Mouse (Mus musculus): ENCODE data around the gene Olfr1348.

Olfr1348 gene

DNA sequence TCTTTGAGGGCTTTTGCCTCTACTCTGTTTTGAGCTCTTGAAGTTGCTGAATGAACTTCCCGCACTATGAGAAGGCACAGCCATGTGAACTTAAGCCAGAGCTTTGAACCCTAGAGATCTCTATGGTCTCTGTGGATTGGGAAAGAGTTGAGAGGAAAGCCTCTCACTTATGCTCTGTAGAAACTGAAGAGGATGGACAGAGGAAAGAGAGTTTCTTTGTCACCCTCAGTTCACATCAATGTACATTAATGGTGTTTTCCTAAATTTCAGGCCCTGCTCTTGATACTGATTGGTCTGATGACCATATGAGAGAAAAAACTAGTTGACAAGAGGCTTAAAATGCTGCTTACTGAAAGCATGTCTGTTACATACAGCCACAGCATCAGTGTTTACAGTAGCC is at the start of gene Olfr1348:
TSS of gene Olfr1348 (minus strand) at position 101 of the 400 bp plus-strand sequence.
- DNase-seq = no peak

DNA sequence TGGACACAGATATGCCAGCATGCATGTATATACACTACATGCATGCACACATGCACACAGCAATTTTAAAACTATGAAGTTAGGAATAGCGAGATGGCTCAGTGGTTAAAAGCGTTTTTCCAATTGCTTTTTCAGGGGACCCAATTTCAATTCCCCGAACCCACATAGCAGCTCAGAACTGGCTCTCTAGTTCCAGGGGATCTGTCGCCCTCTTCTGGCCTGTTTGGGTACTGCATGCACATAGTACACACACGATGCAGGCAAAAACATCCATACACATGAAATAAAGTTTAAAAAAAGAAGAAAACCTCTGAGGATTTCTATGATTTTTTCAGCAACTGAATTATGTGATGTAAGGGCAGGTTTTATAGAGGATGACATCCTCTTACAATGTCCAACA is 17.6 kb upstream of the Olfr1348 start:
- DNase-seq = peak; percentile 1 to 61

DNA sequence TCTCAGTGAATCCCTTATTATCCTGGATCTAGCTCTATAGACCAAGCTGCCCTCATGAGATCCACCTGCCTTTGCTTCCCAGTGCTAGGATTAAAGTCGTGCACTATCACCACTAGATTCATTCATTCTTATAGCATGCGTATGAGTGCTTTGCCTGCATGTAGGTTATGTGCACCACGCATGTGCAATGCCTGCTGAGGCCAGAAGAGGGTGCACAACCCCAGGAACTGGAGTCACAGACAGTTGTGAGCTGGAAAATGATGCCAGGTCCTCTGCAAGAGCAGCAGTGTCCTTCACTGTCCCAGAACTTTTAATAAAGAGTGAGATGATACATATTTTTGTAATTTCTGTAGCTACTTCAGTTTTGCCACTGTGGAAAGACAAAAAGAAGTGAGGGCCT is 16.5 kb upstream of the Olfr1348 start:
- DNase-seq = no peak

DNA sequence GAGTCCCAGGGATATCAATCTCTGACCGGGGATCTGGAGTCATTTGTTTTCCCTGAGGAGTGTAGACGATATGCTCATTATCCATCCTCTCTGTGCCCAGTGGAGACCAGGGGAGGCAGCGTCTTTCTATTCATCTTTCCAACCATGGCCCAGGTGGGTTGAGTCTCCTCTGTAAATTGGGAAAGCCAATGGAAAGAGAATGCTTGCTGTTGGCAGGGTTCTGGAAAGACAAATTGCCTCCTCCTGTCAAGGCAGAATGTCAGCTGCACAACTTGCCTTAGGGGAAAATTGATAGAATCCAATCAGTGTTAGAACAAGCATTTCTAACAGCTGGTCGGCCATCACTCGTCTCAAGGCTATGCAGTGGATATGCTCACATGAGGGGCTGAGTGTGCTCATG is 14.3 kb upstream of the Olfr1348 start, which contains the start of gene Olfr1349:
TSS of gene Olfr1349 (minus strand) at position 101 of the 400 bp plus-strand sequence.
- DNase-seq = no peak

DNA sequence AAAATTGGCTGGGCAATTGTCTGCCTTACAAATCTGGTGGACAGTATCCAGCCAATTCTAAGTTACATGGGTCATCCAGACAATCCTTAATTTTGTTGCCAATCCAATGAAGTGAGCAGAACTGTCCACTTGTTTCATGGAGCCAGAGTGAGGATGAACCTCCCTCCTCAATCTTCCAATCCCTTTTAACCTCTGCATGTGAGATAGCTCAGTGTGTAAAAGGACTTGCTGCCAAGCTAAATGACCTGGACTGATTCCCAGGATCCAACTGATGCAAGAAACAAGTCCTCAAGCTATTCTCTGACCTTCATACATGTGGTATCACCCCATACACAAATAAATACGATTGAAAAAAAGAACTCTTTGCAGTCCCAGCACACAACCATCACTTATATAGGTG is 13.1 kb upstream of the Olfr1348 start:
- no peak for DNase-seq

DNA sequence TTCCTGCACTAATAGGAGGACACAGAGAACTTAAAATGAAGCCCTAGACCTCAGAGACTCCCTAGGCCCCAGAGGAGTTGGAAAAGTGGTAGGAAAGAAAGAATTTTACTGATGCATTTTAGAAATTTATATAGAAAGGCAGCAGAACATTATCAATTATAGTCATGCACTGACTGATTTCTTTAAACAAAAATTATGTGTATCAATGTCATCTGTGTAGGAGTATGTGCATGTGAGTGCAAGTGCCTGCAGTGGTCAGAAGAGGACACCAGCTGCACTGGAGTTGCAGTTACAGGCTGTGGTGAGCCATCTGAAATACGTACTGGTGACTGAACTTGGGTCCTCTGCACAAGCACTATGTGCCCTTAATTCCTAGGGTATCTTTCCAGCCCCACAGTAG is 8.9 kb downstream of the Olfr1348 start, which contains the start of gene Olfr1347:
TSS of gene Olfr1347 (minus strand) at position 101 of the 400 bp plus-strand sequence.
- DNase-seq = no peak

DNA sequence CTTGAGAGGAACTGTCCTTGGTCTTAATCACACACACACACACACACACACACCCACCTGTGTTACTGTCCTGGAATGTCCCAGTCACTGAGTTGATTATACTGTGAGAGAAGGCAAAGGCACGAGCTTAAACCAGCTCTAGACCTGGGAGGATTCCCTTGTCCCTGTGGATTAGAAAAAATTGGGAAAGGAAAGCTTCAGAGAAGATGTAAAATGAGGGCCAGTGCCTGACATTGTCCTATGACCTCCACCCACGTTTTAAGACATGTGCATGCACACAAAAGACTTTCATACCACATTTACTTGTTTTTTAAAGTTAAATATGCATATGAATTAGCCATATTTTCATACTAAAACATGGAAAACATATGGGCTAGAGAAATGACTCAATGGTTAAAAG is 21.7 kb downstream of the Olfr1348 start, which contains the start of gene Olfr5:
TSS of gene Olfr5 (minus strand) at position 101 of the 400 bp plus-strand sequence.
- DNase-seq = no peak

DNA sequence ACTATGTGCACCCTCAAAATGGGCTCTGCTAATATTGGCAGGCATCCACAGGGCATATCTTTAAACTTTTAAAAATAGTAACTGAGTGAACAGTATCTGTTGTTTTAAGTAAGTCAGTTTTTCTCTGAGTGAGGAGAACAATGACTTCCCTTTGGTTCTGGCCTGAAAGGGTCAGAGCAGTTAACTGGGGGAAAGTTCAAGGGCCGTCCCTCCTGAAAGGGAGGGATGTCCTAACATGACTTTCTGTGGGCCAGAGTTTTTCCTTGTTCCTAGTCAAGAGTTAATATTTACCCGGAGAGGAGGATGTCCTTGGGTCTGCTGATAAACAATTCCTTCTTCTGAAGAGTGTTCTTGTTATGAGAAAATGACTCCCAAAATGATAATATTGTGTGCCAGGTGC is 30.9 kb downstream of the Olfr1348 start:
- DNase-seq = peak; percentile 69

DNA sequence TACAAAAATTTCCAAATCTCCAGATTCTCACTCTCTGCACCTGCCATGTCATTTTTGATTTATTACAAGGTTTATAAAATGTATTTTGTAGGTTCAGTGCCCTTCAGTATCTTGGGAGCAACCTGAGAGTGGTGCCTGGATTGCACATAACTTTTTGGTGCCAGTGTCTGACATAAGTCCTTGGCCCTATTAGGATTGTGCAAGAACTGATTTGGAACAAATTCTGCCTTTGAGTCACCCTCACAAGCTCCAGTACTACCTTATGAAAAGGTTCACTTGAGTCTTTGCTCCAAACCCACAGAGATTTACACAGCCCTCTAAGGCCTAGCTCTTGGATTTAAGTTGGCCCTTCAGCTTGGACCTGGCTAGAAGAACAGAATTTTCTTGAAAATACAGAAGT is 41.6 kb downstream of the Olfr1348 start, which contains the start of gene Olfr1346:
TSS of gene Olfr1346 (plus strand) at position 151 of the 400 bp plus-strand sequence.
- DNase-seq = no peak

DNA sequence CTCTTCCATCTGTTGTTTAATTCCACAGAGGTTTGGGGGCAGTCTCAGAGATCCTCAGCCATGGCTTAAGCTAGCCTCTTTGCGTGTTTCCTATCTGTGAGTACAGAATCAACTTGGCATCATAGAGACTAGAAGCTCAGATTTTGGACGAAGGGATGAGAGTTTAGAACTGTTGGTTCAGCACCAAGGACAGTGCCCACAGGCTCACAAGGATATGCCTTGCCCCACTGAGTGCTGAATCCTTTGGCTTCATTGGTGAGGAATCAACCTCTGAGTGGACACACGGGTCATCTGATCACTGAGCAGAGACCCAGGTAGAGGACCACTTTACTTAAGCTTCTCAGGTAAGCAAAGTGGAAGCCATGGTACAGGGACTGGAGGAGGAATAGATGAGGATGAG is 52.1 kb downstream of the Olfr1348 start:
- DNase-seq = peak in 1 of 2 experiments; percentile 24

DNA sequence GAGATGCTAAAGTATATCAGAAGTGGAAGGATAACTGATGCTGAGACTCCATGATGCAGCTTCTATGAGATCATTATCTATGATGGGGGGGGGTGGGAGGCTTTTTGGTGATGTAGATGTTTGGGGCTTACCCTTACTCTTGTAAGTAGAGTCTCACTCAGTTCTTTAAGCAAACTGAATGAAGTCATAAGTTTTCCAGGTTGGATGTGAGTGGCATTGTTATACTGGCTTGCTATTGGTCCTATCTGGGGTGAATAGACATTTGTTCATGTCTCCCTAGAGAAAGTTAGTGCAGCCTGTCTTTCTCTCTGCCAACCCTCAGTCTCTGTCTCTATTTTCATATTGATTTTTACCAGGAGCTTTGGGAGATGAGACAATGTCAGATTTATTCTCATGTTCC is 52.7 kb downstream of the Olfr1348 start, which contains the start of gene Olfr1336:
TSS of gene Olfr1336 (plus strand) at position 301 of the 400 bp plus-strand sequence.
- DNase-seq = no peak
